Mouse (Mus musculus) midbrain, embryonic 13.5 days (tissue): ENCODE results near the gene Lfng. TPM values are rescaled to one million over a fixed set of nuclear protein-coding genes. Genes with fewer than 3 reads are reported as not detected.

Experiments
- ATAC-seq: fragments of 200-750 bp; cut with Nextera tagmentation; 2 replicates; pipeline ENCODE4 v1.8.0; 2017; ENCODE audit warnings: mild to moderate bottlenecking, moderate TSS enrichment, moderate library complexity
- H3K27ac ChIP-seq: fragments of 300-500 bp; sonication (generic); 2 replicates; pipeline ENCODE4 v1.5.1; 2015; ENCODE audit warnings: inconsistent platforms, mild to moderate bottlenecking, moderate library complexity
- H3K27me3 ChIP-seq: fragments of 300-500 bp; sonication (generic); 2 replicates; pipeline ENCODE4 v1.6.1; 2015; ENCODE audit warnings: mild to moderate bottlenecking, inconsistent platforms
- H3K36me3 ChIP-seq: fragments of 300-500 bp; sonication (generic); 2 replicates; pipeline ENCODE4 v1.6.1; 2015; ENCODE audit warnings: mild to moderate bottlenecking, inconsistent platforms
- H3K4me1 ChIP-seq: fragments of 300-500 bp; sonication (generic); replicated peaks from 2 replicates; pipeline ENCODE4 v1.6.1; 2015; ENCODE audit warnings: inconsistent platforms
- H3K4me2 ChIP-seq: fragments of 300-500 bp; sonication (generic); replicated peaks from 2 replicates; pipeline ENCODE4 v1.6.1; 2015; ENCODE audit warnings: moderate library complexity, mild to moderate bottlenecking, inconsistent platforms
- H3K4me3 ChIP-seq: fragments of 300-500 bp; sonication (generic); replicated peaks from 2 replicates; pipeline ENCODE4 v1.5.1; 2015; ENCODE audit warnings: mild to moderate bottlenecking, inconsistent platforms
- H3K9ac ChIP-seq: fragments of 300-500 bp; sonication (generic); replicated peaks from 2 replicates; pipeline ENCODE4 v1.6.1; 2015; ENCODE audit warnings: mild to moderate bottlenecking, inconsistent platforms
- H3K9me3 ChIP-seq: fragments of 300-500 bp; sonication (generic); 2 replicates; pipeline ENCODE4 v1.6.1; 2016; ENCODE audit warnings: mild to moderate bottlenecking, inconsistent platforms
- WGBS: fragments of 180-500 bp; shearing (Covaris S2); methylation state at CpG from one replicate; pipeline ENCODE4 v1.1.7; 2015; 5-methylcytosine and 5-hydroxymethylcytosine counted together
- polyA plus RNA-seq: library from polyadenylated mRNA; unstranded; fragments of >200 nt; fragmentation: Nextera tagmentation; extraction: Ambion mirVana; gene quantifications from 2 replicates; pipeline ENCODE4 v1.2.1, GENCODE M21; 2015

Gene Lfng
- polyA plus RNA-seq, 1 experiment from 2014 or later, result 25.0 TPM

DNA sequence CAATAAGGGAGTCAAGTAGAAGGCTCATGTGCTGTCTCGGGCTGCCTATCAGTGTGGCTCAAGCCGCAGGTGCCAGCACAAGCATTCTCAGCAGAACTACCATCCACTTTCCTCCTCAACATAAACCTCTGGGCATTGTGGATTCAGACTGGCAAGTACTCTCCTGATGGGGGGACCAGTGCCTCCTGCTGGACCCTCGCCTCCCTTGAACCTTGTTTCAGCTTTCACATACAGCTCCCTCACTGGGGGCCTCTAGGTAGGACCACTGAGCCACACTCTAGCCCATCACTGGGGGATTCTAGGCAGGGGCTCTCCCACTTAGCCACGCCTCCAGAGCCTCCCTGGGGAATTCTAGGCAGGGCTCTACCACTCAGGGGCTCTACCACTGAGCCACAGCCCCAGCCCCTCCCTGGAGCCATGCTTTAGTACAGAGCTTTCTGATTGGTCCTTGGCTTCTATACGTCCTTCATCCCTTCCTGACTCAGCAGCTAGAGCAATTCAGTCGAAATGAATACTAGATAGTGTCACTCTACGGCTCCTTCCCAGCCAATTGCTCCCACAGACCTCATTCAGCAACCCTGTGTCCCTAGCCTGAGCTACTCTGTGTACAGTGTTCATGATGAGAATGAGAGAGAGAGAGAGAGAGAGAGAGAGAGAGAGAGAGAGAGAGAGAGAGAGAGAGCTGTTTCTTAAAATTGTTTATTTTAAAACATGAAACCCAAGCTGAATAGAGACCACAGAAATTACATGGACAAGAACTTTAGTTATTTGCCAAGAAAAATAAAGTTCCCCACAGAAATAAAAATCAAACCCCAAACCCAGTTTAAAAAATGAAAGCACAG, 13.0 kb downstream of the Lfng start:
- 55% methylated on average over 7 of the region's 7 CpGs for WGBS
- Histone ChIP-seq H3K9me3 (no peaks in the 10 kb centered on the region), H3K27ac (peak overlapping the region; percentile 67), H3K4me2 (no peak overlapping the region), H3K36me3 (peaks cover 42% of the 10 kb centered on the region), H3K27me3 (no peaks in the 10 kb centered on the region), H3K9ac (no peak overlapping the region), H3K4me1 (peaks cover 17% of the 10 kb centered on the region), H3K4me3 (no peak overlapping the region)
- ATAC-seq, result peak; percentile 28

DNA sequence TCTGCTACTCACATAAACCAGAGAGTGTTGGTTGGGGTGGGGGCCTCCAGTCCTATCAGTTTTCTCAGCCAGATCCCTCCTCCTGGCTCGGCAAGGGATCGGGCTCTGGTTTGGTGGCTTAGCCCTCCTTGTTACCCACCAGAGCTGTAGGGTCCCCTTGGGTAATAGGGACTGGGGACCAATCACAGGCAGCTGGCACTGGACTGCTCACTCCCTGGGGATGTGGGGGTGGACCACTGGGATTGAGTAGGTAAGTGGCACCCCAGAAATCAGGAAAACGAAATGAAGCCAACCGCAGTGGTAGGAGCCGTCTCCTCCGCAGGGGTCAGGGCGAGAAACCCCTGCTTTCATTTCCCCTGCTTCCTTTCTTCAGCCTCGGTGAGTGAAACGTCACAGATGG, 14.0 kb downstream of the Lfng start:
- Histone ChIP-seq H3K9me3 (no peaks in the 10 kb centered on the region), H3K4me1 (peaks cover 13% of the 10 kb centered on the region), H3K27me3 (no peaks in the 10 kb centered on the region), H3K27ac (peak overlapping the region; percentile 56), H3K36me3 (peaks cover 49% of the 10 kb centered on the region), H3K4me2 (no peak overlapping the region), H3K9ac (no peak overlapping the region), H3K4me3 (no peak overlapping the region)
- WGBS, result 71% methylated on average over 9 of the region's 9 CpGs
- ATAC-seq, result no peak

DNA sequence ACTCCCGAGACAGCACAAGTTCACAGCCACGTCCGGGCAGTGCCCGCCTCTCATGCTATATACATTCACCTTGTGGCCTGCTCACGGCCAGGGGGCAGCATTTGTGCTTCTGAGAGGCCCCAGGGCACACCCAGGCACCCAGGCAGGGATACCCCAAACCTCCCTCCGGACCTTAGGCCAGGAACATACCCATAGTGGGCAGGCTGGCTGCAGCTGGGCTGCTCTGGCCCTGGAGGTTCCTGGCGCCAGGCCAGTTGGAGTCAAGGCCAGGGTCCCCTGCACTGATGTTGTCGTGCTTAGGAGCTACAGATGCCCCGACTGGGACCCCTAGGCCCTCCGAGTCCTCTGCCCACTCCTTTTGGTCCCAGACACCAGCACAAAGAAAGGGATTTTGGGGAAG, 14.4 kb downstream of the Lfng start:
- peaks cover 54% of the 10 kb centered on the region for H3K36me3 ChIP-seq
- H3K27ac ChIP-seq, result peak overlapping the region; percentile 10; the same call in 1 of the 2 replicates
- H3K9me3 ChIP-seq, result no peaks in the 10 kb centered on the region
- no peak overlapping the region for H3K4me2 ChIP-seq
- WGBS, result 71% methylated on average over 10 of the region's 10 CpGs
- H3K4me1 ChIP-seq, result peaks cover 13% of the 10 kb centered on the region
- H3K9ac ChIP-seq, result peak overlapping the region; percentile 8; the same call in 1 of the 2 replicates
- peak; percentile 16; the same call in 1 of the 2 replicates for ATAC-seq
- H3K4me3 ChIP-seq, result no peak overlapping the region
- H3K27me3 ChIP-seq, result no peaks in the 10 kb centered on the region

DNA sequence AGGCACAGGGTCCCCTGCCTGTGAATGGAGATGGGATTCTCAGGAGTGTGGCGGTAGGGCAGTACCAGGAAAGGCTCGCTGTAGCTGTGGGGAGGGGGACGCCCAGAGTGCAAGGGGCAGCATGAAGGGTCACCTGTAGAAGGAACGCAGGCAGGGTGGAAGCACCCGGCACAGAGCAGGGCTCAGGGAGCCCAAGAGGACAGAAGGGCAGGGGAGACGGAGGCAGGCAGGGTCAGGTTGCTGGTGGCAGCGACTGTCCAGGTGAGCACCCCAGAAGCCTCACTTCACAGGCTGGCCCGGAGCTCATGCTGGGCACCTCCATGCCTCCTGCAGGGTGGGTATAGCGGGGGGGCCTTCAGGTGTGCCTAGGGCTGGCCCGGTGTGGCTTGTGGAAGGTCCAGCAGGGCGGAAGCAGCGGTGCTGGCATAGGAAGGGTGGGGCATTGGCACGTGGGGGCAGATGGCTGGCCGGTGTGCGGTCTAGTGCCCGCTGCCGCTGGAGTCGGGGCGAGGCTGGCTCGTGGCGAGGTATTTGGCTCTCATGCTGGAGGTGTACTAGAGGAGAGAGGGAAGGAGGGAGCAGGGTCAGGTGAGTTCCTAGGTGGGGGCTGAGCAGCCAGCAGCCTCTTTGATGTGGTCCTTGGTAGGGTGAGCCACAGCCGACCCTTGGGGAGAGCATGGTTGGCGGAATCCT, 16.0 kb downstream of the Lfng start:
- Histone ChIP-seq H3K4me3 (no peak overlapping the region), H3K27ac (no peak overlapping the region), H3K9ac (no peak overlapping the region), H3K4me2 (no peak overlapping the region), H3K27me3 (no peaks in the 10 kb centered on the region), H3K4me1 (peaks cover 13% of the 10 kb centered on the region), H3K9me3 (no peaks in the 10 kb centered on the region), H3K36me3 (peaks cover 70% of the 10 kb centered on the region)
- WGBS, result 94% methylated on average over 23 of the region's 23 CpGs
- no peak for ATAC-seq

DNA sequence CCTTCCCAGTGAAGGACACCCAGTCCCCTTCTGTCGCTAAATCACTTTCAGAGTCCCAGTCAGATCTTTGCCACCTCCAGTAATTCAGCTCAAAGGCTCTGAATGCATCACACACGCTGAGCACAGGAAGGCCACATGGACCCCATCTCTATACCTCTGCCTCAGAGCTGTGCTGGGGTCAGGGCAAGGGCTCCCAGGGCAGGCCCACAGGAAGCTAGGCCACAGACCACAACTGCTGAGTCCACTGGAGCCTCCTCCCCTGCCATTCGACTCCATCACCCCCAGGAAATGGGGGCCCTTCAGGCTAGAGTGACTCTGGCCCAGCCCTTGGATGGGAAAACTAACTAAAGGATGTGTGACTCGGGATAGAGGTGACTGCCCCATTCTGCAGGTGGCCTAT, 16.7 kb downstream of the Lfng start:
- Histone ChIP-seq H3K36me3 (peaks cover 76% of the 10 kb centered on the region), H3K9me3 (0 out of 2 replicates have a peak, but pooled peaks cover 1% of the 10 kb centered on the region), H3K4me2 (no peak overlapping the region), H3K27me3 (no peaks in the 10 kb centered on the region), H3K4me3 (no peak overlapping the region), H3K9ac (no peak overlapping the region), H3K27ac (no peak overlapping the region), H3K4me1 (peaks cover 13% of the 10 kb centered on the region)
- WGBS, result 86% methylated on average over 4 of the region's 4 CpGs
- no peak for ATAC-seq

DNA sequence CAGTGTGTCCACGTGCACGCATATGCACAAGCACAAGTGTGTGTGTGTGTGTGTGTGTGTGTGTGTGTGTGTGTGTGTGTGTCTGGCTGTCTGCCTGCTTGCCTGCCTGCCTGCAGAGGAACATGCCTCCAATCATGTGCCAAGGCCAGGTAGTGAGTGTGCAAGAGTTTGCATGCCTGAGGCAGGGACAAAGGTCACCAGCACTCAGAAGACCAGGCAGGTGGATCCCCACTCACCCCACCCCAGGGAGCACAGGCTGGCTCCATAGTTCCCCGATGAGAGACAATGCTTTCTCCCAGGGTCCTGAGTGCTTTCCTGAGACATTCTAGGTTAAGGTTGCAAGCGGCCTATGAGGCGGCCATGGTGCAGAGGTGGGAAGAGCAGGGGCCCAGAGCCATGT, 17.1 kb downstream of the Lfng start:
- no peak overlapping the region for H3K9ac ChIP-seq
- no peak overlapping the region for H3K4me3 ChIP-seq
- peaks cover 13% of the 10 kb centered on the region for H3K4me1 ChIP-seq
- H3K27ac ChIP-seq, result no peak overlapping the region
- H3K4me2 ChIP-seq, result no peak overlapping the region
- 94% methylated on average over 5 of the region's 5 CpGs for WGBS
- H3K36me3 ChIP-seq, result peaks cover 81% of the 10 kb centered on the region
- 0 out of 2 replicates have a peak, but pooled peaks cover 4% of the 10 kb centered on the region for H3K9me3 ChIP-seq
- ATAC-seq, result no peak
- no peaks in the 10 kb centered on the region for H3K27me3 ChIP-seq

DNA sequence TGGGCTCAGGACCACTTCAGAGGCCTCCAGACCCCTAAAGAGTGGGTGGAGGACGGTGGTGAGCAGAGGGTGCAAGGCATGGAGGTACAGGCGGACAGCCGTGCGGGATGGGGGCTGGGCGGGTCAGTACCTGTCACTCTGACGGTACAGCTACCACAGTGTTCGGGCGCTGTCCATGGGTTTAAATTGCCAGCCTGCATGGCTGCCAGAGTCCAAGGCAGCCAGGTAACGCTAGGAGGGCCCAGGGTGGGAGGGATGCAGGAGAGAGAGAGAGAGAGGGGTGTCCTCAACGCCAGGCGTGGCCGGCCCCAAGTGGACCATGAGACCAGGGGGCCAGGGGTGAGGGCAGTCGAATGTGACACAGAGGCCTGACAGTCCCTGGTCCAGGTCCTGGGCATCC, 17.8 kb downstream of the Lfng start:
- no peak for ATAC-seq
- Histone ChIP-seq H3K27me3 (no peaks in the 10 kb centered on the region), H3K27ac (no peak overlapping the region), H3K36me3 (peaks cover 88% of the 10 kb centered on the region), H3K9ac (no peak overlapping the region), H3K4me2 (no peak overlapping the region), H3K4me1 (peaks cover 13% of the 10 kb centered on the region), H3K9me3 (0 out of 2 replicates have a peak, but pooled peaks cover 4% of the 10 kb centered on the region), H3K4me3 (no peak overlapping the region)
- 94% methylated on average over 13 of the region's 13 CpGs for WGBS

DNA sequence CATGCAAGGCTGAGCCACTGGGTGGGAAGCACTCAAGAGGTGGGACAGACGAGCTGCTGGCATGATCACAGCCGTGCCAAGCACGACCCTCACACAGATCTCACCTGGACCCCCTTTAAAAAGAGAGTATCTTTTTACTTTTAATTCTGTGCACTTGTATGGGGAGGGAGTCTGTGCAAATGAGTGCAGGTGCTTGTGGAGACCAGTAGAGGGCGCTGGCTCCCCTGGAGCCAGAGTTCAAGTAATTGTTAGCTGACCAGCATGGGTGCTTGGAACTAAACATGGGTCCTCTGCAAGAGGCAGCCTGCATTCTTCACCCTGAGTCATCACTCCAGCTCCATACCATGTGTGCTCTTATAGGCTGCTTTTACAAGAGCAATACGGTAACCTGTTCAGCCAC, 20.5 kb downstream of the Lfng start:
- Histone ChIP-seq H3K9me3 (0 out of 2 replicates have a peak, but pooled peaks cover 4% of the 10 kb centered on the region), H3K4me3 (no peak overlapping the region), H3K9ac (no peak overlapping the region), H3K4me2 (no peak overlapping the region), H3K36me3 (peaks cover 98% of the 10 kb centered on the region), H3K27ac (no peak overlapping the region), H3K27me3 (no peaks in the 10 kb centered on the region), H3K4me1 (no peaks in the 10 kb centered on the region)
- 97% methylated on average over 5 of the region's 5 CpGs for WGBS
- no peak for ATAC-seq

DNA sequence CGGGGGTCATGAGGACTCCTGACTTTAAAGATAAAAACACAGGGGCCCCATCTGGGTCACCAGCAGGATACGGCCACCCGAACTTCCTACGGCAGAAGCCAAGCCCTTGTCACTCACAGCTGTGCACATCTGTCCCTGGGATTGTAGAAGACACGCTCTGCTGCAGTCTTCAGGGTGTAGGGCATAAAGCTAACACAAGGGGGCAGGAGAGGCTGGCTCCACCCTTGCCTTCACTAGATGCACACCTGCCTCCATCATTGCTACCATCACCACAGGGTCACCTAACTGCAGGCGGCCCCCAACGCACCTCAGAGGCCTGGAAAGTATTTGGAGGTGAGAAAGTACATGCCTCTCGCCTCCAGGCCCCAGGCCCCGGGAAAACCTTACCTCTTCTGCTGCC, 21.9 kb downstream of the Lfng start:
- Histone ChIP-seq H3K4me1 (no peaks in the 10 kb centered on the region), H3K27me3 (no peaks in the 10 kb centered on the region), H3K4me3 (no peak overlapping the region), H3K9ac (no peak overlapping the region), H3K9me3 (0 out of 2 replicates have a peak, but pooled peaks cover 4% of the 10 kb centered on the region), H3K4me2 (no peak overlapping the region), H3K36me3 (peaks cover 98% of the 10 kb centered on the region), H3K27ac (no peak overlapping the region)
- 98% methylated on average over 9 of the region's 9 CpGs for WGBS
- ATAC-seq, result no peak

DNA sequence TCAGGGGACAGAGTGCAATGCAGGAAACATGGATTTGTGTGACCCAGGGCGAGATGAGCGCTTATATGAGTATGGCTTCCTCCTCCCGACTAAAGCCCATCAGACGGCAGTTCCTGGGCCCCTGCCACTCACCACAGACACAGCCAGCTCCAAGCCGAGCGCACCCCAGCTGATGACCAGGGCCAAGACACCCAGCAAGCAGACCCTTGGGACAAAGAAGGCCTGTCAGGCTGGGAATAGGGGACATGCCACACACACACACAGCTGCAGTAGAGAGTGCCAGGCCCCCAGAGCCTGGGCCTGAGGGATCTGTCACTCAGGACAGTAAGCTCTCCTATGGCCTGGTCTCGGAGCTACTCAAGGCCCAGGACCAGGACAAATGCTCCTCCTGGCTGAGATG, 26.3 kb downstream of the Lfng start:
- Histone ChIP-seq H3K27ac (no peak overlapping the region), H3K4me2 (no peak overlapping the region), H3K4me1 (peaks cover 14% of the 10 kb centered on the region), H3K9ac (no peak overlapping the region), H3K27me3 (no peaks in the 10 kb centered on the region), H3K9me3 (0 out of 2 replicates have a peak, but pooled peaks cover 4% of the 10 kb centered on the region), H3K36me3 (peaks cover 98% of the 10 kb centered on the region), H3K4me3 (no peak overlapping the region)
- no peak for ATAC-seq
- 88% methylated on average over 7 of the region's 7 CpGs for WGBS

DNA sequence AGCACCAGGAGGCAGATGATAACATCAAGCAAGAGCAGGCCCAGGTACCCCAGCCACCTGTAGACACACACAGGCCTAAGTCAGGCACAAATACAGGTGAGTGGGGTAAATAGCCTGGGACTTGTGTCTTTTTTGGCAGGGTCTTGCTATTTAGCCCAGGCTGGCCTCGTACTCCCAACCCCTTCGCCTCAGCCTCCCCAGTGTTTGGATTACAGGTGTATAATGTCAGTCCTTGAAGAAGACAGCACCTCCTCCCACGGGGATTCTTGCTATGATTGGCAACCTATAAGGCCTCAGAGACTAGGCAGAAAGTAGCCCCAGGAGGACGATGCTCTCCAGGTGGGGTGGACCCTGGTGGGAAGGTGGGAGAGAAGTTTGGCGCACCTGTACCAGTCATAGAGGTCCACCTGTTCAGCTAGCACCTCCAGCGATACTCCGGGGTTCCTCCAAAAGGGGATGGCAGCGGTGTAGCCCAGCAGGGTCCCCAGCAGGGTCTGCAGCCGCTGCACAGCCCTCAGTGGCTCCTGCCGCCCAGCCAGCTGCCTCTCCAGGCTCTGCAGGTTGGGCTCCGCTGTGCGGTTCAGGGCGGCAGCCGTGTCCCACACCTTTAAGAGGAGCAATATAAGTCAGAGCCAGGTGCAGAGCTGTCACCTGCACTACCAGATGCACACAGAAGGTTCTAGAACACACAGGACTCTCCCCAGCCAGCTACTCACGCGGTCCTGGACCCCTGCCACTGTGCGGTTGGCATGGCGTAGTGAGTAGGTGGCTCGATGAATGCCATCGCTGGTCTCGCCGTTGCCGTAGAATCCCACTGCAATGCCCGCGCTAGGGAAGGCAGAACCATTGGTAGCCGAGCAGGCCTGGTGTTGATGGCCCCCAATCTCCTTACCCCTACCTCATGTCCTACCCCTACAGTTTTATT, 27.9 kb downstream of the Lfng start:
- no peak overlapping the region for H3K4me2 ChIP-seq
- ATAC-seq, result no peak
- no peak overlapping the region for H3K9ac ChIP-seq
- H3K4me1 ChIP-seq, result peaks cover 22% of the 10 kb centered on the region
- peaks cover 97% of the 10 kb centered on the region for H3K36me3 ChIP-seq
- 94% methylated on average over 26 of the region's 26 CpGs for WGBS
- H3K9me3 ChIP-seq, result no peaks in the 10 kb centered on the region
- no peaks in the 10 kb centered on the region for H3K27me3 ChIP-seq
- H3K27ac ChIP-seq, result no peak overlapping the region
- no peak overlapping the region for H3K4me3 ChIP-seq
